Mouse (Mus musculus) monocyte, adult 5-6 weeks (primary cell): ENCODE data around the gene Cdk20. TPM values are rescaled to one million over a fixed set of nuclear protein-coding genes. Genes with fewer than 3 reads are reported as not detected.

Source experiments
- ATAC-seq: fragments of 153-309, 156-312 bp; replicated peaks from 2 replicates; pipeline ENCODE4 v1.8.0; 2017; ENCODE audit warnings: mild to moderate bottlenecking; ENCODE audit not compliant: low TSS enrichment, insufficient number of reproducible peaks, severe bottlenecking, poor library complexity, low FRiP score
- total RNA-seq: library from RNA; stranded (forward); fragments of 200-1000, 200-491, 200-594 nt; gene quantifications from 3 replicates; pipeline ENCODE4 v1.2.3, GENCODE M21; 2017

Cdk20 gene
- total RNA-seq, 1 experiment from 2014 or later = 2.3 TPM

DNA sequence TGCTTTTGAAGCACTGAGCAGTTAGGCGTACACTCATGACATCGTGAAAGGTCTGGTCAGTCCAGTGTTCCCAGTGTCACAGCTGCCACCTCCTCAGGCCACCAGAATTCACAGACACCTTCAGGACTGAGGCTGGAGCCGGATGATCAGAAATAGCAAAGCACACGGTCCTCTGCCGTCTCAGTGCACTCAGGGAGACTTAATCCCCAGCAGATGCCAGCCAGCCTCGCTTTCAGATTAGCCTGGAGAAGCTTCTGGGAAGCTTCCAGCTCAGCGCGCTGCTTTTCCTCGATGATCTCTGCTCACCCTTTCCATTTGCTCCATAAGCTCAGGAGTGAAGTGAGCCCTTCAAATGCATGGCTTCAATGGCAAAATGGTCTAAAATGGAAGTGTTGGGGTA lies 33.1 kb downstream of the Cdk20 start:
- ATAC-seq = no peak

- ATAC-seq = no peak
These were observed 35.8 kb downstream of the Cdk20 start for GRCm38 (mm10) chr13:64467886-64468285.

- ATAC-seq = no peak
These were observed 45.9 kb downstream of the Cdk20 start for GRCm38 (mm10) chr13:64477968-64478367.

GRCm38 (mm10) chr13:64479960-64480359 lies 47.8 kb downstream of the Cdk20 start:
- ATAC-seq = no peak

- ATAC-seq = no peak
These were observed 57.8 kb downstream of the Cdk20 start for GRCm38 (mm10) chr13:64489886-64490285.

Other genes with a start within 250 kb of the Cdk20 start
- 6.2 to 17.5 TPM (median 8.9 TPM) in 3 replicates for gene Cdc14b, start 157.0 kb upstream of the Cdk20 start, total RNA-seq
- 67.2 to 79.5 TPM (median 78.6 TPM) in 3 replicates for gene Aaed1, start 119.6 kb upstream of the Cdk20 start, total RNA-seq
- 28.5 to 79.3 TPM (median 45.6 TPM) in 3 replicates for gene Ctsl, start 61.4 kb upstream of the Cdk20 start, total RNA-seq
- gene Fam240b, start 65.5 kb downstream of the Cdk20 start, total RNA-seq = not detected in 3 replicates